Mouse (Mus musculus) WW6 (cell line): ENCODE data around the gene Prg4.

Experiments used
- DNase-seq: peaks from one replicate; pipeline ENCODE4 v3.0.0-alpha.2; 2013; ENCODE audit warnings: low read depth, low spot score

Gene Prg4

GRCm38 (mm10) chr1:150466132-150466531 is at the start of gene Prg4:
Gene Prg4 (minus strand): TSS chr1:150466165.
- no peak for DNase-seq

- DNase-seq = no peak
These were observed 47.1 kb upstream of the Prg4 start for GRCm38 (mm10) chr1:150513041-150513440.

- DNase-seq = no peak
These were observed 39.8 kb upstream of the Prg4 start for GRCm38 (mm10) chr1:150505794-150506193.

GRCm38 (mm10) chr1:150503321-150503720 is 37.4 kb upstream of the Prg4 start:
- no peak for DNase-seq

GRCm38 (mm10) chr1:150498177-150498576 is 32.2 kb upstream of the Prg4 start:
- no peak for DNase-seq

GRCm38 (mm10) chr1:150497690-150498089 is 31.7 kb upstream of the Prg4 start:
- DNase-seq = no peak

GRCm38 (mm10) chr1:150496626-150497302 is 30.8 kb upstream of the Prg4 start:
- DNase-seq = peak; percentile 54

- no peak for DNase-seq
These were observed 23.2 kb upstream of the Prg4 start for GRCm38 (mm10) chr1:150489148-150489547.

- no peak for DNase-seq
These were observed 14.7 kb upstream of the Prg4 start for GRCm38 (mm10) chr1:150480674-150481073.

- DNase-seq = no peak
These were observed 6.6 kb upstream of the Prg4 start for GRCm38 (mm10) chr1:150472525-150472924.

- no peak for DNase-seq
These were observed 4.0 kb upstream of the Prg4 start for GRCm38 (mm10) chr1:150469992-150470391.

- no peak for DNase-seq
These were observed 601 bp downstream of the Prg4 start for GRCm38 (mm10) chr1:150465364-150465763.

- DNase-seq = no peak
These were observed 2.3 kb downstream of the Prg4 start for GRCm38 (mm10) chr1:150463691-150464090.

GRCm38 (mm10) chr1:150463068-150463467 is 2.9 kb downstream of the Prg4 start:
- DNase-seq = no peak

- DNase-seq = no peak
These were observed 5.4 kb downstream of the Prg4 start for GRCm38 (mm10) chr1:150460595-150460994.

- no peak for DNase-seq
These were observed 6.4 kb downstream of the Prg4 start for GRCm38 (mm10) chr1:150459599-150459998.

- no peak for DNase-seq
These were observed 7.0 kb downstream of the Prg4 start for GRCm38 (mm10) chr1:150458977-150459376.

GRCm38 (mm10) chr1:150441731-150442130 is 24.2 kb downstream of the Prg4 start:
- DNase-seq = no peak

- no peak for DNase-seq
These were observed 27.3 kb downstream of the Prg4 start for GRCm38 (mm10) chr1:150438641-150439040.

GRCm38 (mm10) chr1:150426216-150426615 is 39.7 kb downstream of the Prg4 start:
- DNase-seq = peak; percentile 18

GRCm38 (mm10) chr1:150425665-150426064 is 40.3 kb downstream of the Prg4 start:
- no peak for DNase-seq

GRCm38 (mm10) chr1:150418426-150418825 is 47.5 kb downstream of the Prg4 start:
- DNase-seq = no peak

- DNase-seq = no peak
These were observed 50.0 kb downstream of the Prg4 start for GRCm38 (mm10) chr1:150416006-150416405.

- DNase-seq = no peak
These were observed 56.0 kb downstream of the Prg4 start for GRCm38 (mm10) chr1:150409996-150410395.
